Mouse (Mus musculus): ENCODE measurements around the gene Hes6.

GRCm38 (mm10) chr1:91365816-91366214 is 48.0 kb downstream of the Hes6 start:
- TF ChIP-seq CTCF (IDR thresholded peaks at IDR 0.05) (no peak), EP300 (IDR thresholded peaks at IDR 0.05) (no peak)

Measured in lung, postnatal 0 days (tissue).